In the genomic region with DNA sequence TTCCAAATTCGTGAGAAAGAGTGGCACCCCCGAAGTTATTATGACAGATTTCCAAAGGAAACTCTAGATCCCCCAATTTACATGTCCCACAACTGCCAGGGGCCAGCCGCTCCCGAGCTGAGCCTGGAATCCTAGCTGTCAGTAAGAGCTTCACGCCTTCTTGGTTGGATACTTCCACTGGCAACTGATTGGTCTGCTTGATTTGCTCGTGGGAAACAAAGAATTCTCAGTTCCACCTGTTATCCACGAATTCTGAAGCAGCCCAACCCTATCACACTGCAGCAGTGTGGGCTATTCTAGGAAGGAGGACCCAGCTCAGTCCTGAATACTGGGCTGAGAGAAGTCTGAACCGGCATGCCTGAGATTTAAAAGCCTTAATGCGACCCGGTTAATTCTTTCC, we compare ENCODE assay signal across 13 mouse cellular contexts. TPM values are rescaled to one million over a fixed set of nuclear protein-coding genes. Genes with fewer than 3 reads are reported as not detected.
A peak's percentile ranks its signal among the peaks of the same experiment; 100 is the strongest.
DNase-seq lines count a peak whose midpoint lies in the region; ATAC-seq and TF ChIP-seq lines count a peak whose summit lies in the region.
"Had no signal": no experiment of that assay in that cellular context is flagged by ENCODE, and none has a peak within 500 bp of the region (broad histone marks: within the 10 kb centered on the region; RNA-seq: fewer than 3 reads in every experiment).

No protein-coding gene starts in this region.

- no peak for TF ChIP-seq EP300 in liver, postnatal 0 days (IDR thresholded peaks at IDR 0.05; ENCODE audit: low read depth)

- H3K27me3 ChIP-seq in heart, embryonic 13.5 days (replicated peaks) = peaks cover 54% of the 10 kb centered on the region
- H3K27me3 ChIP-seq in forebrain, embryonic 15.5 days = no peaks in the 10 kb centered on the region
- H3K27me3 ChIP-seq in midbrain, embryonic 15.5 days (replicated peaks) = no peaks in the 10 kb centered on the region
- H3K27me3 ChIP-seq in liver, postnatal 0 days (ENCODE audit: insufficient read depth, low read length) = peaks cover 56% of the 10 kb centered on the region
- H3K27me3 ChIP-seq: CH12.LX had no signal

- 32% methylated on average over 10 of the region's 10 CpGs for WGBS in heart, embryonic 13.5 days
- WGBS in forebrain, embryonic 15.5 days = 15% methylated on average over 10 of the region's 10 CpGs
- 15% methylated on average over 10 of the region's 10 CpGs for WGBS in midbrain, embryonic 15.5 days
- 49% methylated on average over 10 of the region's 10 CpGs for WGBS in liver, postnatal 0 days (ENCODE audit: insufficient replicate concordance)

- ATAC-seq in heart, embryonic 13.5 days (ENCODE audit: extremely low read depth, insufficient number of reproducible peaks, low FRiP score, low TSS enrichment) = no peak
- ATAC-seq in forebrain, embryonic 15.5 days (replicated peaks) = no peak
- ATAC-seq in midbrain, embryonic 15.5 days (replicated peaks) = no peak
- ATAC-seq in liver, postnatal 0 days = no peak
- ATAC-seq: intestine, embryonic 16.5 days had no signal

- H3K36me3 ChIP-seq in heart, embryonic 13.5 days = no peaks in the 10 kb centered on the region
- no peaks in the 10 kb centered on the region for H3K36me3 ChIP-seq in forebrain, embryonic 15.5 days
- H3K36me3 ChIP-seq in midbrain, embryonic 15.5 days (replicated peaks) = no peaks in the 10 kb centered on the region
- no peaks in the 10 kb centered on the region for H3K36me3 ChIP-seq in liver, postnatal 0 days (replicated peaks; ENCODE audit: insufficient read depth, low read length)

- TF ChIP-seq CTCF in cortical plate, adult 2 months (IDR thresholded peaks at IDR 0.05; ENCODE audit: extremely low read depth, insufficient read depth, low read length) = no peak
- no peak for TF ChIP-seq CTCF in liver, postnatal 0 days (IDR thresholded peaks at IDR 0.05; ENCODE audit: low read depth)

- H3K9me3 ChIP-seq in heart, embryonic 13.5 days = peaks cover 5% of the 10 kb centered on the region; the same call in 1 of the 2 replicates
- H3K9me3 ChIP-seq in forebrain, embryonic 15.5 days = no peaks in the 10 kb centered on the region
- H3K9me3 ChIP-seq in midbrain, embryonic 15.5 days = no peaks in the 10 kb centered on the region
- H3K9me3 ChIP-seq in liver, postnatal 0 days (ENCODE audit: low read length) = no peaks in the 10 kb centered on the region

- no peak for TF ChIP-seq POLR2A in cortical plate, adult 2 months (IDR thresholded peaks at IDR 0.05; ENCODE audit: extremely low read depth, insufficient read depth, low read length)

- no peak for DNase-seq in heart, postnatal 14 days
- DNase-seq in right cerebral cortex, postnatal 10 days (ENCODE audit: low spot score in 2 of 2) = no peak
- no peak for DNase-seq in lung, postnatal 36 days
- DNase-seq in liver, postnatal 0 days = no peak
- DNase-seq: right cerebral cortex, postnatal 25 days; thymus, adult 18-20 months had no signal

- peak overlapping the region; percentile 70 for H3K4me3 ChIP-seq in heart, embryonic 13.5 days
- peak overlapping the region; percentile 84 for H3K4me3 ChIP-seq in cortical plate, adult 2 months (ENCODE audit: insufficient read depth, low read length)
- H3K4me3 ChIP-seq in forebrain, embryonic 15.5 days = peak overlapping the region; percentile 76
- H3K4me3 ChIP-seq in midbrain, embryonic 15.5 days = peak overlapping the region; percentile 85
- H3K4me3 ChIP-seq in liver, postnatal 0 days (ENCODE audit: low read depth, low read length) = no peak overlapping the region

- H3K9ac ChIP-seq in heart, embryonic 13.5 days = peak overlapping the region; percentile 90
- peak overlapping the region; percentile 85 for H3K9ac ChIP-seq in forebrain, embryonic 15.5 days (replicated peaks)
- H3K9ac ChIP-seq in midbrain, embryonic 15.5 days = peak overlapping the region; percentile 93
- no peak overlapping the region for H3K9ac ChIP-seq in liver, postnatal 0 days (replicated peaks)
- H3K9ac ChIP-seq: liver, embryonic 14.5 days had no signal

- H3K27ac ChIP-seq in heart, embryonic 13.5 days (replicated peaks) = peak overlapping the region; percentile 90
- no peak overlapping the region for H3K27ac ChIP-seq in cortical plate, adult 2 months (ENCODE audit: insufficient read depth, low read length)
- H3K27ac ChIP-seq in forebrain, embryonic 15.5 days (replicated peaks) = peak overlapping the region; percentile 96
- H3K27ac ChIP-seq in midbrain, embryonic 15.5 days = peak overlapping the region; percentile 98
- H3K27ac ChIP-seq in liver, postnatal 0 days (ENCODE audit: low read depth) = no peak overlapping the region
- H3K27ac ChIP-seq: liver, embryonic 14.5 days had no signal

- intact Hi-C loops in heart, postnatal 14 days (cut with DNase I) = no loop called here

- peak overlapping the region; percentile 83 for H3K4me2 ChIP-seq in heart, embryonic 13.5 days
- H3K4me2 ChIP-seq in forebrain, embryonic 15.5 days (replicated peaks) = peak overlapping the region; percentile 60
- peak overlapping the region; percentile 70 for H3K4me2 ChIP-seq in midbrain, embryonic 15.5 days
- H3K4me2 ChIP-seq in liver, postnatal 0 days (ENCODE audit: low read depth, low read length) = no peak overlapping the region

- H3K4me1 ChIP-seq in heart, embryonic 13.5 days = peaks cover 46% of the 10 kb centered on the region
- H3K4me1 ChIP-seq in cortical plate, adult 2 months (ENCODE audit: control insufficient read depth, insufficient read depth, low read length) = peaks cover 16% of the 10 kb centered on the region
- H3K4me1 ChIP-seq in forebrain, embryonic 15.5 days = peaks cover 62% of the 10 kb centered on the region
- peaks cover 56% of the 10 kb centered on the region for H3K4me1 ChIP-seq in midbrain, embryonic 15.5 days
- peaks cover 6% of the 10 kb centered on the region for H3K4me1 ChIP-seq in liver, postnatal 0 days (ENCODE audit: insufficient read depth)

RNA-seq across cellular contexts. Expression of a gene that starts 17.1 kb away (rescaled TPM):
- not detected in 2 replicates for polyA plus RNA-seq in heart, embryonic 13.5 days (2015; fragmentation: Nextera tagmentation; extraction: Ambion mirVana)
- total RNA-seq in heart, postnatal 14 days (2021) = not detected
- not detected in 2 replicates for polyA plus RNA-seq in cortical plate, adult 2 months (2012; rRNA removed)
- 0.24 TPM in 1 of 2 replicates, not detected in the other for polyA plus RNA-seq in forebrain, embryonic 15.5 days (2015; fragmentation: Nextera tagmentation; extraction: Ambion mirVana)
- polyA plus RNA-seq in midbrain, embryonic 15.5 days (2015; fragmentation: Nextera tagmentation; extraction: Ambion mirVana) = 0.24 and 0.48 TPM in 2 replicates
- not detected in 2 replicates for polyA plus RNA-seq in liver, postnatal 0 days (2015; fragmentation: Nextera tagmentation; extraction: Ambion mirVana)
- total RNA-seq: CH12.LX had no signal
- polyA plus RNA-seq: intestine, embryonic 16.5 days; liver, embryonic 14.5 days had no signal

RNA-seq across cellular contexts. Expression of a gene that starts 48.7 kb away (rescaled TPM):
- 97.0 and 105 TPM in 2 replicates for polyA plus RNA-seq in heart, embryonic 13.5 days (2015; fragmentation: Nextera tagmentation; extraction: Ambion mirVana)
- 10 to 100 TPM; 73.1 to 78.0 TPM for total RNA-seq in heart, postnatal 14 days (2021)
- polyA plus RNA-seq in cortical plate, adult 2 months (2012; rRNA removed) = 52.2 and 54.8 TPM in 2 replicates
- 69.3 and 69.4 TPM in 2 replicates for polyA plus RNA-seq in forebrain, embryonic 15.5 days (2015; fragmentation: Nextera tagmentation; extraction: Ambion mirVana)
- polyA plus RNA-seq in midbrain, embryonic 15.5 days (2015; fragmentation: Nextera tagmentation; extraction: Ambion mirVana) = 48.5 and 52.4 TPM in 2 replicates
- 23.4 and 24.8 TPM in 2 replicates for polyA plus RNA-seq in liver, postnatal 0 days (2015; fragmentation: Nextera tagmentation; extraction: Ambion mirVana)

Comparison
In these comparisons a context has a peak if more than half of its experiments do, and no peak if none do; other contexts are left out.
1. H3K27ac ChIP-seq: peak in heart, embryonic 13.5 days (single experiment), forebrain, embryonic 15.5 days (single experiment) and midbrain, embryonic 15.5 days (single experiment); none in cortical plate, adult 2 months (single experiment) and liver, postnatal 0 days (single experiment).